Mouse (Mus musculus): ENCODE data around the gene Itgav.

GRCm38 (mm10) chr2:83753008-83753407 lies 28.8 kb downstream of the Itgav start:
- TF ChIP-seq CTCF (IDR thresholded peaks at IDR 0.05; ENCODE audit: insufficient read depth, low read length) = no peak
- TF ChIP-seq POLR2A (IDR thresholded peaks at IDR 0.05; ENCODE audit: borderline replicate concordance, extremely low read depth, low read depth, low read length) = no peak

Data from lung, adult 2 months (tissue).